Mouse (Mus musculus): ENCODE measurements around the gene Emilin2.

DNA sequence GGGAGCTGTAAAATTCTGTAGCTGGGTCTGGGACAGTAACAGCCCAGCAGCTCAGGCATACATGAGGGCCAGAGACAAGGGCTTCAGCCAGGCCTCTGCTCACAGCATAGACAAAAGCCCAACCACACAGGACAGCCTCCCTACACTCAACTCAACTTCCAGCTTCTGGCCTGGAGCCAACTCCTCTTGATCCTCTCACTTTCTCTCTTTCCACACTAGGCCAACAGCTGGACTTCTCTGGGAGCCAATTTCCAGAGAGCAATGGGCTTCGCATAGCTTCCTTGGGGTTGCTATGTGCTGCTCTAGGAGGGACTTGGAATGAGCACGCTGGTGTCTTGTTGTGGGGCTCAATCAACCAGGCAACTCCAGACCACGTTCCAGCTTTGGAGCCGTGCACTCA lies 28.5 kb downstream of the Emilin2 start:
- TF ChIP-seq POLR2A (IDR thresholded peaks at IDR 0.05; ENCODE audit: control insufficient read depth, low read depth, low read length) (no peak), CTCF (IDR thresholded peaks at IDR 0.05; ENCODE audit: control insufficient read depth, insufficient read depth, insufficient replicate concordance, low read depth, low read length) (no peak)

Data from testis, adult 2 months (tissue).